Mouse (Mus musculus) retina, adult 2 months (tissue): Measurements from ENCODE around the gene Klhdc2.

Source experiments
- DNase-seq: peaks from one replicate; pipeline ENCODE4 v3.0.0-alpha.2; 2012; ENCODE audit warnings: low read depth, low spot score

The Klhdc2 gene

DNA sequence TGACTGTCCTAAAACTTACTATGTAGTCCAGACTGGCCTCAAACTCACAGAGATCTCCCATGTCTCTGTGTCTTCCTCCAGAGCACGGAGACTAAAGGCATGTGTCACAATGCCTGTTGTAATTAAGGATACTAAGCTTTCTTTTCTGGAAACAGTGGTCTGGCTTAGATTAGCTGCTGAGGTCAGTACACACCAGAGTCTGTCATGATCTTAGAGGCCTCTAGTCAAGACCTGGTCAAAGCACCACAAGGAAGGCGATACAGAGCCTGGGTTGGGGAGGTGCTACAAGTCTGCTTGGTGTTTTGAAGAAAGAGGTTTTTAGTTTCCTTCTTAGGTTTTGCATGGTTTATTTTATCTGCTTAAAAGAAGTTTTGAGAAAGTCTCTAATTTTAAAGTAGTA is 3.9 kb downstream of the Klhdc2 start:
- no peak for DNase-seq

DNA sequence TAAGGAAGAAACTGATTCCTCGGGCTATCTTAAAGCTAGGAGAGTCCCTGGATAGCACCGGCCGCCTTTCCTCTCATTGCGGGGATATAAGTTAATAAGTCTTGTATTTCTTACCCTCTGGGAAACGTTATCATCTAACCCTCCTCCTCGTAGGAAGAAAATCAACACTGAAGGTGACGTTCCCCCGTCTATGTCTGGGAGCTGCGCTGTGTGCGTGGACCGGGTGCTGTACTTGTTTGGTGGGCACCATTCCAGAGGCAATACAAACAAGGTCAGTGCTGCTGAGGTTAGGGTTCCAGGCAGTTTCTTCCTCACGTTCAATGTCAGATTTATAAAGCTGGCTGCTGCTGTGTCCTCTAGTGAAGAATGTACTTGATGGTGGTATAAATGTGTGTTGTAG is 5.7 kb downstream of the Klhdc2 start:
- no peak for DNase-seq

DNA sequence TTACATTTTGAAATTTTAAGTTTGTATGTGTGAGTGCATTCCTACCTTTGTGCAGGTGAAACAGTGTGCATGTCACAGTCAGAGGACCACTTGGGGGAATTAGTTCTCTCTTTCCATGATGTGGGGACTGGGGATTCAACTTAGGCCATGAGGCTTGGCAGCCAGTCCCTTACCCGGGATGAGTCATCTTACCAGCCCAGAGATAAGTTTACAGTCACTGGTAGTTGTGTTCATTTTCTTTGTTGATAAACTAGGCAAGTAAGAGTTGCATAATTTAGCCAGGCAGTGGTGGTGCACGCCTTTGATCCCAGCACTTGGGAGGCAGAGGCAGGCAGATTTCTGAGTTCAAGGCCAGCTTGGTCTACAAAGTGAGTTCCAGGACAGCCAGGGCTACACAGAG is 7.6 kb downstream of the Klhdc2 start:
- DNase-seq, result no peak

DNA sequence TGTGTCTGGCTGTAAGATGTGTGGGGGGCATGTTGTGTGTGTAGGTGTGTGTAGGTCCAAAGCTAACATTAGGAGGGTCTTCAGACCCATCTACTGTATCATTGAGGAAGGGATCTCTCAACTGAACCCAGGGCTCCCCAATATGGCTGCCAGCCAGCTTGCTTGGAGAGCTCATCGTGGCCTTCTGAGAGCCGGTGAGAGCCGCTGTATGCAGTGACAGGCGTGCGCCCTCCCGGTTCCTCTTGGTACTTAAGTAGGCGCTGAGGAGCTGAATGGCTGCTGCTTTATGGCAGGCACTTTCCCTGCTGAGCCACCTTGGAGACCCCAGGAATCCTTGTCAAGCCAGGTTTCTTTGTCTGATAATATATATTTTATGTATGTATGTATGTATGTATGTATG is 9.9 kb downstream of the Klhdc2 start:
- no peak for DNase-seq

DNA sequence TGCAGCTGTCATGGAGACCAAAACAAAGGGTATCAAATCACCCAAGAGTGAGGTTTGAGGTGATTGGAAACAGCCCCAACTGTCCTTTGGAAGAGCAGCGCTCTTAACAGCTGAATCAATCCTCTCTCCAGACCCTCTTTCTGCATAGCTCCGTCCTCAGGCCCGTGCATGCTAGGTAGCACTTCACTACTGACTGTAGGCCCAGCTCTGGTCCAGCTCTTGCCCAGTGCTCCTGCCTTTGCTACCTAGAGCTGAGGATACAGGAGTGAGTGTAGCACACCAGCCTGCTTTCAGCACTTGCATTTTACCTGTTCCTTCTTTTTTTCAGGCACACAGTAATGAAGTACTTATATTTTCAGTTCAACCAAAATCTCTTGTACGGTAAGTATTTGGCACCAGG is 13.2 kb downstream of the Klhdc2 start:
- no peak for DNase-seq

DNA sequence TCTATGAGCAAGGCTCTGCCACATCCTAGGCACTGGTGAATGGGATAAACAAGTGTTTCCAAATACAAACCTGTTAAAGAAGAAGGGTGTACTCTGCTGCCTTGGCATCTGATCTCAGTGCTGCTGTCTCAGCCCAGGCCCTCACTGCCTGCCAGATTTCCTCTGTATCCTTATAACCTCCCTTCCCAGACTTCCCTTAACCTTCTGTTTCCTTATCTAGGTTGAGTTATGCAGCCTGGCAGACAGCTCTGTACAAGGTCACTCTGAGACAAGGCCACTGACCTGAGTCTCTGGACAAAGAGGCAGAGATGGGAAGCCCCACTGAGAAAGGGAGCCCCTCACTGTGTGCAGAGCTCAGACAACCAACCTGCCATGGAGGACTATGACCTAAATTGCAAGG is 21.9 kb downstream of the Klhdc2 start:
- no peak for DNase-seq

DNA sequence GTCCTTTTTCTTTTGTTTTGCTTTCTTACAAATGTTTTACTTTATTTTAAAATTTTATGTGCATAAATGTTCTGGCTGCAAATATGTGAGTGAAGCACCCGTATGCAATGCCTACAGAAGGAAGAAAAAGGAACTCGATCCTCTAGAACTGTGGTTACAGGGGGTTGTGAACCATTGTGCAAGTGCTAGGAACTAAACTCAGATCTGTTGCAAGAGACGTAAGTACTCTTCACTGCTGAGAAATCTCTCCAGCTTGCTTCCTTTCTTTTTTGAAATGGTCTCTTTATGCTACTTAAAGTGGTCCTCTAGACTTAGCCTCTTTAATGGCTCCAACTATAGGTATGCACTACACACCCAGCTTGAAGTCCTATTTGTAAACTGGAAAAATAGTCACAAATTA is 34.7 kb downstream of the Klhdc2 start:
- DNase-seq, result no peak

DNA sequence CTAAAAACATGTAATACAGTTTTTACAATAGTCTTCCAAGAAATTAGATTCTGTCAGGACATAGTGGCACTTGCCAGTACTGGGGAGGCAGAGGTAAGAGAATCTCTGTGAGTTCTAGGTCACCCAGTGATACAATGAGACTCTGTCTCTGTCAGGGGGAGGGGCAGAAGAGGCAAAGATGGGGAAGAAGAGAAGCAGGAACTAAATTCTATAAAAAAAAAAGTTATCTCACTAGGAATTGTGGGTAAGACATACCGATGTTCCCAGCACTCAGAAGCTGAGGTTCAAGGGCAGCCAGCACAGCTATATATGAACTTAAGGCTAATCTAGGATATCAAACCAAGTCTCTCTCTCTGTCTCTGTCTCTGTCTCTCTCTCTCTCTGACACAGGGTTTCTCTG is 35.7 kb downstream of the Klhdc2 start:
- no peak for DNase-seq

DNA sequence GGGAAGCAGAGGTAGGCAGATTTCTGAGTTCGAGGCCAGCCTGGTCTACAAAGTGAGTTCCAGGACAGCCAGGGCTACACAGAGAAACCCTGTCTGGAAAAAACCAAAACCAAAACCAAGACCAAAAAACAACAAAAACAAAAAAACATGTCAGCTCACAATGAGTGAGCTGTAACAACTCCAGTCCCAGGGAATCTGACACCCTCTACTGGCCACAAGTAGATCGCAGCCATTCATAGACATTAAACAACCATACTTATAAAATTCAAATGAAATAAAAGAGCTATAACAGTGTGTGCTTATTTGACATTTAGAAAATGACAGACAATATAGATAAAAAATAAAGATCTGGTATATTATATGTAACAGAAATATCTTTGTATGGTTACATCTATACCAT is 37.1 kb downstream of the Klhdc2 start:
- no peak for DNase-seq

DNA sequence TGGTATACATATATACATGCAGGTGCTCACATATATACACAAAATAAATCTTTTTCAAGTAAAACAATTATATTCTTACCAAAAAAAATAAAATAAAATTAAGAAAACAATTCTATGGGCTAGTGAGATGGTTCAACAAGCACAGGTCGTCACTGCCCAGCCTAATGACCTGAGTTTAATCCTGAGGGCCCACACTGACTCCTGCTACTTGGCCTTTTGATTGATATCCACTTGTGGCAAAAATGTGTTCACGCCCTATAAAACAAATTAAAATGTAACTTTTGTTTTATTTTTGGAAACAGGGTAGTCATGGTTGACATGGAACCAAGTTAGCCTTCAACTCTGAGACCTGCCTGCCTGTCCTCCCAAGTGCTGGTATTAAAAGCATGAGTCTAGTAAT is 53.4 kb downstream of the Klhdc2 start:
- DNase-seq, result no peak

DNA sequence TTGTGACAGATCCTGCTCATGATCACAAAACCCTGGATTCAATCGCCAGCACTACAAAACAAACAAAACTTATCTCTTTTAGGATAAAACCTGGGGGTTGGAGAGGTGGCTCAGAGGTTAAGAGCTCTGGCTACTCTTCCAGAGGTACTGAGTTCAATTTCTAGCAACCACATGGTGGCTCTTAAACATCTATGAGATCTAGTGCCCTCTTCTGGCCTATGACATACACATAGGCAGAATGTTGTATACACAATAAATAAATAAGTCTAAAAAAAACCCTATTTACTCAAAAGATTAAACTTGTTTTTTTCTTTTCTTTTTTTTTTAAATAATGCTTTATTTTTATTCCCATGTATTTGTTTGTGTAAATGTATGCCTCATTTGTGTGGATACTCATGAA is 55.2 kb downstream of the Klhdc2 start:
- no peak for DNase-seq

DNA sequence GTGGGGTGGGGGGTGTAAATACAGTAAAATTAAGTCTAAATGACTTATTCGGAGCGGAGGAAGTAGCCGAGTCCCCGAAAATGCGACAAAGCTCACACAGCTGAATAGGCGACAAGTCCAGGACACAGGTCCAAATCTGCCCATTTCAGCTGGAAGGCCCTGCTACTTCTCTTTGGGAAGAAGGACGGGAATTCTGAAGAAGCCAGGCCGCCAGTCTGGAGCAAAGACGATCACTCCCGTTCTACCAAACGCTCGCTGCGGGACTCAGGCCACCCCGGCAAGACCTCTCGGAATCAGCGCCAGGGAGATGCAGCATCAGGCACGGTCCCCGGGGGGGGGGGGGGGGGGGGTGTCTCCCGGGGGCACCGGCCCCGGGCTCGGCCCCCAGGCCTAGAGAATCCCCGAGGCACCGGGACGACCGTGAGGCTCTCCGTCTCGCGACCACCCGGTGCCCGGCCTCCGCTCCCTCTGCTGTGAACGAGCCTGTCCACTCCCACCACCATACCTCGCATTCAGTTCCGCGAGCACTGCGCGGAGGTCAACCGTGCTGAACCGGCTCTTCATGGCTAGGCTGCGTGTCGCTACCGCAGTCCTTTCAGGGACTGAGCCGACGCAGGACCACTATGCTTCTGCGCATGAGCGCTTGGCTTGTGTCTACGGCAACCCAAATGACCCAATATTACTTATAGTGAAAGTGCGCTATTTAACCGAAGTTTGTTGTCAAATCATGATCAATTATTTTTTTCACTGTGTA is 60.2 kb downstream of the Klhdc2 start, which contains the start of gene Nemf:
Nemf (minus strand) TSS at position 620 of the 754 bp plus-strand sequence.
- peak; percentile 79 for DNase-seq

DNA sequence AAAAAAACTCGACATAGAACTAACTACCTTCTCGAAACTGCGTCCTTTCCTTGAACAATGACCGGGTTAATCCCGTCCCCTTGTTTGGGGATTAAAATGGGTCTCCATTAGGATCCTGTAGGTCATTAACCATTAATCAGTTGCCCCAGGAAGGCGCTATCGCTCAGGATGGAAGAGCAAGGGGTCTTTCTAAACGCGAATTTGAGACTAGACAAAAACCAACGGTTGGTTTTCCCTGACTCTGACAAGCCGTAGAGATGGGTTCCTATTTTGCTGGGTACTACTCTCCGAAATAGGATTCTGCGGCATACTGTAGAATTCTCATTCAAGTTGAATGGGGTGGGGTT is 60.8 kb downstream of the Klhdc2 start:
- DNase-seq, result no peak
